Mouse (Mus musculus) left cerebral cortex, adult 18-20 months (tissue): ENCODE data around the gene Gm17332. TPM values are rescaled to one million over a fixed set of nuclear protein-coding genes. Genes with fewer than 3 reads are reported as not detected.
"Not testable (repeated sequence)": the region's sequence is repeated elsewhere in the genome, so short reads cannot be mapped to it uniquely, and the experiment has no call there.

Experiments used
- DNase-seq, 2 experiments: peaks; one replicate each; pipeline ENCODE4 v3.0.0; 2021 to 2022; ENCODE audit warnings: low spot score in 2 of 2, mixed read lengths in 1 of 2
- long read RNA-seq, 2 experiments: library from polyadenylated mRNA; stranded (forward); transcript quantifications; one replicate each; pipeline ENCODE4 v2.0.0; 2021
- total RNA-seq, 2 experiments: library from RNA; stranded (reverse); gene quantifications; 2 replicates each; pipeline ENCODE4 v1.2.3; 2021

Gene Gm17332
- not detected for total RNA-seq
- long read RNA-seq, experiment 1 = 0 reads
- long read RNA-seq, experiment 2 = 0 reads

- DNase-seq = no peak
Observed at GRCm38 (mm10) chr11:31182362-31182761, at the start of gene Gm17332. Gene Gm17332 (minus strand): TSS chr11:31182462.

- DNase-seq = no peak
Observed at GRCm38 (mm10) chr11:31229966-31230365, 47.7 kb upstream of the Gm17332 start.

- DNase-seq = no peak
Observed at GRCm38 (mm10) chr11:31225359-31225758, 43.1 kb upstream of the Gm17332 start.

- no peak for DNase-seq
Observed at GRCm38 (mm10) chr11:31218009-31218408, 35.7 kb upstream of the Gm17332 start.

- no peak for DNase-seq
Observed at GRCm38 (mm10) chr11:31195621-31196363, 13.5 kb upstream of the Gm17332 start.

- no peak for DNase-seq
Observed at GRCm38 (mm10) chr11:31194761-31195160, 12.5 kb upstream of the Gm17332 start.

GRCm38 (mm10) chr11:31170052-31170646 is 12.1 kb downstream of the Gm17332 start:
- no peak for DNase-seq

GRCm38 (mm10) chr11:31169161-31170051 is 12.9 kb downstream of the Gm17332 start:
- DNase-seq = peak in 1 of 2 experiments; percentile 15

- no peak for DNase-seq
Observed at GRCm38 (mm10) chr11:31168831-31169160, 13.5 kb downstream of the Gm17332 start.

- DNase-seq = no peak
Observed at GRCm38 (mm10) chr11:31157021-31157420, 25.2 kb downstream of the Gm17332 start.

GRCm38 (mm10) chr11:31138394-31138793 is 43.9 kb downstream of the Gm17332 start:
- not testable (repeated sequence) for DNase-seq

- DNase-seq = not testable (repeated sequence)
Observed at GRCm38 (mm10) chr11:31134824-31135223, 47.4 kb downstream of the Gm17332 start.

- DNase-seq = not testable (repeated sequence)
Observed at GRCm38 (mm10) chr11:31133726-31134125, 48.5 kb downstream of the Gm17332 start.

Other genes with a start within 250 kb of the Gm17332 start
- gene Erlec1, start 228.1 kb downstream of the Gm17332 start, total RNA-seq = 10 to 100 TPM; 54.8 to 56.8 TPM
- 10 to 100 TPM; 13.6 to 17.7 TPM for gene Chac2, start 196.1 kb downstream of the Gm17332 start, total RNA-seq
- gene Stc2, start 187.6 kb upstream of the Gm17332 start, total RNA-seq = 1 to 10 TPM in 1 of 2 experiments, under 1 TPM in 1; 0.81 to 1.0 TPM